Mouse (Mus musculus) midbrain, embryonic 11.5 days (tissue): ENCODE data around the gene Acat3. TPM values are rescaled to one million over a fixed set of nuclear protein-coding genes. Genes with fewer than 3 reads are reported as not detected.
"Not testable (repeated sequence)": the region's sequence is repeated elsewhere in the genome, so short reads cannot be mapped to it uniquely, and the experiment has no call there.

ENCODE experiments used
- ATAC-seq: fragments of 200-750 bp; cut with Nextera tagmentation; 2 replicates; pipeline ENCODE4 v1.8.0; 2017; ENCODE audit warnings: moderate TSS enrichment, moderate library complexity; ENCODE audit not compliant: low FRiP score
- DNase-seq: peaks from one replicate; pipeline ENCODE4 v3.0.0; 2015; ENCODE audit warnings: low spot score; ENCODE audit errors: missing footprints
- H3K27ac ChIP-seq: fragments of 300-500 bp; sonication (generic); 2 replicates; pipeline ENCODE4 v1.5.1; 2014; ENCODE audit warnings: low read depth, low read length
- H3K27me3 ChIP-seq: fragments of 300-500 bp; sonication (generic); 2 replicates; pipeline ENCODE4 v1.6.1; 2014; ENCODE audit warnings: mild to moderate bottlenecking, low read length, moderate library complexity, mixed read lengths; ENCODE audit not compliant: control insufficient read depth, insufficient read depth
- H3K36me3 ChIP-seq: fragments of 300-500 bp; sonication (generic); 2 replicates; pipeline ENCODE4 v1.6.1; 2014; ENCODE audit warnings: mild to moderate bottlenecking, low read length, moderate library complexity, mixed read lengths; ENCODE audit not compliant: control insufficient read depth, insufficient read depth
- H3K4me1 ChIP-seq: fragments of 300-500 bp; sonication (generic); 2 replicates; pipeline ENCODE4 v1.6.1; 2014; ENCODE audit warnings: low read length; ENCODE audit not compliant: control insufficient read depth, insufficient read depth
- H3K4me2 ChIP-seq: fragments of 300-500 bp; sonication (generic); 2 replicates; pipeline ENCODE4 v1.6.1; 2014; ENCODE audit warnings: mild to moderate bottlenecking, moderate library complexity
- H3K4me3 ChIP-seq: fragments of 300-500 bp; sonication (generic); 2 replicates; pipeline ENCODE4 v1.5.1; 2014; ENCODE audit warnings: low read depth, low read length
- H3K9ac ChIP-seq: fragments of 300-500 bp; sonication (generic); 2 replicates; pipeline ENCODE4 v1.6.1; 2014; ENCODE audit warnings: low read length
- H3K9me3 ChIP-seq: fragments of 300-500 bp; sonication (generic); 2 replicates; pipeline ENCODE4 v1.6.1; 2016; ENCODE audit warnings: low read length; ENCODE audit not compliant: control insufficient read depth
- WGBS: fragments of 180-500 bp; shearing (Covaris S2); extraction: QIAGEN DNeasy Blood & Tissue Kit; methylation state at CpG from one replicate; pipeline ENCODE4 v1.1.7; 2014; 5-methylcytosine and 5-hydroxymethylcytosine counted together
- polyA plus RNA-seq: library from polyadenylated mRNA; unstranded; fragments of >200 nt; fragmentation: Nextera tagmentation; extraction: Ambion mirVana; gene quantifications from 2 replicates; pipeline ENCODE4 v1.2.1, GENCODE M21; 2014

Gene Acat3
- polyA plus RNA-seq, 1 experiment from 2014 or later, result 0.93 TPM

DNA sequence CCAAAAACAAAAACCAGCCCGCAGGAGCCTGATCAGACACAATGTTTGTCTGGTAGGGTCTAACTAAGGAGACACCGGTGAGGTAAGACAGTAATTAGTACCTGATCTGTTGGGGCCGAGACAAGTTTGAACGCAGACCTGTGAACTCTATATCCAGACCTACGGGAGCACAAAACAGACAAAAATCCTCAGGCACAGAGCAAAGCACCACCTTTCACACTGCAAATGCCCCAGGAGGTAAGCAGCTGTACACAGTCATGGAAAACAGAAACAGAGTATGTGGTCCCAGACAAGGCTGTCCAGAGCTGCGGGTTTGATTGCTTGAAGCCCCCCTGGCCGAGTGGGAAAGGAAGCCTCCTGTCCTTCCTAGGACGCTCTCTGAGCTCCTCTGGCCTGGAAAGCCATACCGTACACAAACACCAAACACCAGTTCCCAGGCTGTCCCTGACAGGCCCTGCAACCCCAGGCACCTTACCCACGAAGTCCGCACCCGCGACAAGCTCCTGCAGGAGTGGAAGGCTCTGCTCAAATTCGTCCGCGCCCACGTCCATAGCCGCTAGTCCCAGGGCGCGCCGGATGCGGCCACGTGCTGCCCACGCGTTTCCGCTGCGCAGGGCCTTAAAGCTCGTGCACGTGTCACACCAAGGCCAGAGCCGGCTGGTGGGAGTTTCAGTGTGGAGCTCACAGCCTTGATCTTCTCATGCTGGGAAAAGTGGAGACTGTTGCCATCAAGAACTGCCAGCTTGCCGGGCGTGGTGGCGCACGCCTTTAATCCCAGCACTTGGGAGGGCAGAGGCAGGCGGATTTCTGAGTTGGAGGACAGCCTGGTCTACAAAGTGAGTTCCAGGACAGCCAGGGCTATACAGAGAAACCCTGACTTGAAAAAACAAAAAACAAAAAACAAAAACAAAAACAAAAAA is 30.8 kb downstream of the Acat3 start, which contains the start of gene Pnldc1:
Gene Pnldc1, minus strand, starts transcription at position 870 of the 920 bp plus-strand sequence.
- H3K9me3 ChIP-seq, result no peaks in the 10 kb centered on the region
- H3K4me2 ChIP-seq, result no peak within 1 kb of the TSS
- WGBS, result 81% methylated on average over 35 of the region's 35 CpGs
- DNase-seq, result peak; percentile 67
- H3K27ac ChIP-seq, result no peak within 1 kb of the TSS
- H3K36me3 ChIP-seq, result peaks cover 14% of the 10 kb centered on the region; the same call in 1 of the 2 replicates
- no peak within 1 kb of the TSS for H3K9ac ChIP-seq
- H3K27me3 ChIP-seq, result no peaks in the 10 kb centered on the region
- H3K4me3 ChIP-seq, result no peak within 1 kb of the TSS
- no peak for ATAC-seq
- H3K4me1 ChIP-seq, result no peaks in the 10 kb centered on the region

- no peaks in the 10 kb centered on the region; the same call in none of the 2 replicates for H3K36me3 ChIP-seq
- no peak overlapping the region for H3K27ac ChIP-seq
- 91% methylated on average over 9 of the region's 9 CpGs for WGBS
- H3K4me3 ChIP-seq, result no peak overlapping the region
- H3K4me1 ChIP-seq, result peaks cover 8% of the 10 kb centered on the region
- no peak overlapping the region for H3K4me2 ChIP-seq
- no peaks in the 10 kb centered on the region for H3K9me3 ChIP-seq
- no peak overlapping the region for H3K9ac ChIP-seq
- no peak for ATAC-seq
- H3K27me3 ChIP-seq, result no peaks in the 10 kb centered on the region
- DNase-seq, result peak; percentile 54
Observed at GRCm38 (mm10) chr17:12906436-12906835, 34.0 kb downstream of the Acat3 start.

DNA sequence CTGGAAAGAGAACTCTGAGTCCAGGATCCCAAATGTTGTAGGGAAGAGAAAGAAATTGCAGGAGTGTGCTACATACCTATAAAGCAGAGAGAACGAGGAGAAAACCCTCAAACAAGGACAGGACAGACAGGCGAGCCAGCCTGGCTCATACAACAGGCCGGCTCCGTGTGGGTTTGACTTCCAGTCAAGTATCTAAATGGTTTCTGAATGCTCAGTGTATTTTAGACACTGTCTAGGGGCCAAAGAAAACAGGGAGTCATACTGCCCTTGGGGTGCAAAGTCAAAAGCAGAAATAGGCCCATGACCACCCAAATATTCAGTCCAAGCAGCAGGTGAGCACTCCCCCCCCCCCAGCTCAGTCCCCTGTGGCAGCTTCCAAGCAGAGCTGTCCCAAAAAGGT is 34.6 kb downstream of the Acat3 start:
- ATAC-seq, result no peak
- H3K27ac ChIP-seq, result no peak overlapping the region
- H3K4me2 ChIP-seq, result no peak overlapping the region
- DNase-seq, result no peak
- H3K36me3 ChIP-seq, result no peaks in the 10 kb centered on the region; the same call in 1 of the 2 replicates
- H3K27me3 ChIP-seq, result no peaks in the 10 kb centered on the region
- H3K9me3 ChIP-seq, result no peaks in the 10 kb centered on the region
- no peak overlapping the region for H3K9ac ChIP-seq
- no peak overlapping the region for H3K4me3 ChIP-seq
- 90% methylated on average over 4 of the region's 4 CpGs for WGBS
- H3K4me1 ChIP-seq, result peaks cover 8% of the 10 kb centered on the region

GRCm38 (mm10) chr17:12904349-12904748 is 36.1 kb downstream of the Acat3 start:
- ATAC-seq (no peak), DNase-seq (no peak)
- Histone ChIP-seq H3K4me2 (no peak overlapping the region), H3K4me3 (no peak overlapping the region), H3K36me3 (no peaks in the 10 kb centered on the region; the same call in none of the 2 replicates), H3K9me3 (no peaks in the 10 kb centered on the region), H3K9ac (no peak overlapping the region), H3K4me1 (peaks cover 8% of the 10 kb centered on the region), H3K27me3 (no peaks in the 10 kb centered on the region), H3K27ac (no peak overlapping the region)
- WGBS, result 56% methylated on average over 1 of the region's 1 CpGs

DNA sequence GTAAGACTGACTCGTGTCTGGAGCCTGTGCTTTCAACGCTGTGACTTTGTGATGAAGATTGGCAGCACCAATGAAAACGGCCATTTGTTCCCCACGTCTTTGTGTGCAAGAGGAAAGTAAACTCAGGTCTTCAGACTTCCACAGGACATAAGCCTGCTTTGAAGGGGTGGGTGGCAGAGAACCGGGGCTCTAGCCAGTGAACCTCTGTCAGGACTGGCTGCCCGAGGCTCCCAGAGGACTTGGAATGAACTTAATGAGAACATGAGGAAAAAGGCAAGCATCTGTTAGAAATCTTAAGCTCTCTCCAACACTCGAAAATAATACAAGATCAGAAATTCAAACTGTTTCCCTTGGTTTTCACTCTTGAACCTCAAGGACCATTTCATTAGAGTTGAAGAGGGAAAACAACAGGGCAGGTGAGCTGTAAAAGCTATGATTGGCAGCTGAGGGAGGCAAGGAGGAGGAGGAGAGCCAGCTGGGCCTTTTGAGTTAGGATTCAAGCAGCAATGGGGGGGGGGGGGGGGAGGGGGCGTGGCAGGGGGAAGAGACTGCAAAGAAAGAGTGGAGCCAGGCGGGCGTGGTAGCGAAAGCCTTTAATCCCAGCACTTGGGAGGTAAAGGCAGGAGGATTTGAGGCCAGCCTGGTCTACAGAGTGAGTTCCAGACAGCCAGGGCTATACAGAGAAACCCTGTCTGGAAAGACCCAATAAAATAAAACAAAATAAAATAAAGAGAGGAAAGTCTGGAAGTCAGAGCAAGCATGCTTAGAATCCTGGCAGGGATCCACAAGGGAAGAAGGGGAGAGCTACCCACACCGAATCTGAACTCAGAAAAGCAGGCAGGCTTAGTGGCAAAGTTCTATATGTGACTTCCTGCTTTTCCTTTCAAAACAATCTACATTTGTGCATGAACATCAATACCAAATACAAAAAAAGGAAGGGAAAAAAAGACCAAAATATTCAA is 36.7 kb downstream of the Acat3 start:
- Histone ChIP-seq H3K4me3 (no peak overlapping the region), H3K4me2 (no peak overlapping the region), H3K27ac (peak overlapping the region; percentile 10), H3K9ac (peak overlapping the region; percentile 3; the same call in 1 of the 2 replicates), H3K4me1 (peaks cover 8% of the 10 kb centered on the region), H3K27me3 (no peaks in the 10 kb centered on the region), H3K9me3 (no peaks in the 10 kb centered on the region), H3K36me3 (no peaks in the 10 kb centered on the region; the same call in none of the 2 replicates)
- ATAC-seq (peak; percentile 64; the same call in 1 of the 2 replicates), DNase-seq (peak; percentile 87)
- 18% methylated on average over 11 of the region's 12 CpGs for WGBS

DNA sequence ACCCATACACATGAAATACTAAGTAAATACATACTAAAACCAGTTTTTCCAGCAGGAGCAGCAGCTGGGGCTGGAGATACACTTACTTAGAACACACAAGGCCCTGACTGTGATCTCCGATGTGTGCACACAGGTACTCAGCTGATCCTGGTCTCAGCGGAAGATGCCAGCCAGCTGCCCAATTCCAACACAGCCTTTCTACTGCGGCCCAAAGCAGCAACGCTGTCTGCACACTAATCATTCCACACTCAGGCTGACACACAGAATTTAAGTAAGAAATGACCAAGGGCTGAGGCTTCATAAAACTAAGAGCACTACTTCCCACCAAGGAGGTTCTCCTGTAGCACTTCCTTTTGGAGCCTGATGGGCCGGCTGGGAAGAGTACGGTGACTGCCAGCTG is 38.1 kb downstream of the Acat3 start:
- no peak overlapping the region for H3K4me2 ChIP-seq
- WGBS, result 96% methylated on average over 6 of the region's 6 CpGs
- peaks cover 8% of the 10 kb centered on the region for H3K4me1 ChIP-seq
- no peak overlapping the region for H3K4me3 ChIP-seq
- H3K9me3 ChIP-seq, result no peaks in the 10 kb centered on the region
- no peaks in the 10 kb centered on the region for H3K27me3 ChIP-seq
- DNase-seq (peak; percentile 69), ATAC-seq (no peak)
- no peak overlapping the region for H3K27ac ChIP-seq
- no peak overlapping the region for H3K9ac ChIP-seq
- no peaks in the 10 kb centered on the region; the same call in none of the 2 replicates for H3K36me3 ChIP-seq

DNA sequence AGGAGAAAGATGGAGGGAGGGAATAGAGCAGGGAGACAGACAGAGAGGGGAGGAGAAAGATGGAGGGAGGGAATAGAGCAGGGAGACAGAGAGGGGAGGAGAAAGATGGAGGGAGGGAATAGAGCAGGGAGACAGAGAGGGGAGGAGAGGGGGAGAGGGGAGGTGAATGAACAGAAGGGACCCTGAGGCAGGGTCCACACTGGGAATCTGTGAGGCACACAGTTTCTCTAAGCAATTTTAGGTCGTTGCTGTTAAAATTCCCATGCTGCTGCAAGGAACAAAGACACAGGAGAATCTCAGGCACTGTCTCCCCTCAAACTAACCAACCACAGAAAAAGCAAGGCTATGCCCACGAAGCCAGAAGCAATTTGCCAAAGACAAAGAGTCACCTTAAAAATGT is 41.8 kb downstream of the Acat3 start:
- H3K4me3 ChIP-seq, ATAC-seq, H3K36me3 ChIP-seq, H3K27me3 ChIP-seq, H3K4me1 ChIP-seq, H3K4me2 ChIP-seq, H3K9me3 ChIP-seq, H3K27ac ChIP-seq, H3K9ac ChIP-seq: not testable (repeated sequence)
- WGBS, result 53% methylated on average over 2 of the region's 2 CpGs
- peak; percentile 28 for DNase-seq

- Histone ChIP-seq H3K36me3 (no peaks in the 10 kb centered on the region; the same call in none of the 2 replicates), H3K4me3 (no peak overlapping the region), H3K4me1 (no peaks in the 10 kb centered on the region), H3K27ac (no peak overlapping the region), H3K4me2 (no peak overlapping the region), H3K9me3 (no peaks in the 10 kb centered on the region), H3K9ac (no peak overlapping the region), H3K27me3 (no peaks in the 10 kb centered on the region)
- 81% methylated on average over 5 of the region's 5 CpGs for WGBS
- ATAC-seq (no peak), DNase-seq (peak; percentile 57)
Observed at GRCm38 (mm10) chr17:12897674-12898073, 42.7 kb downstream of the Acat3 start.
